Mouse (Mus musculus) left cerebral cortex, adult 2 months (tissue): Measurements from ENCODE around the gene Slc6a11. TPM values are rescaled to one million over a fixed set of nuclear protein-coding genes. Genes with fewer than 3 reads are reported as not detected.

Experiments
- DNase-seq, 2 experiments: peaks; one replicate each; pipeline ENCODE4 v3.0.0; 2021 to 2022; ENCODE audit warnings: low spot score in 2 of 2, mixed read lengths in 1 of 2; ENCODE audit errors: extremely low spot score in 1 of 2
- H3K27ac ChIP-seq: fragments of 200-600 bp; 2 replicates; pipeline ENCODE4 v1.8.1; 2022
- H3K4me3 ChIP-seq: fragments of 200-600 bp; 2 replicates; pipeline ENCODE4 v1.8.1; 2022
- CTCF ChIP-seq: fragments of 200-600 bp; IDR thresholded peaks from 2 replicates; pipeline ENCODE4 v1.8.1; 2022; ENCODE audit warnings: antibody characterized with exemption, mild to moderate bottlenecking, moderate library complexity
- intact Hi-C: fragments of 180-260 bp; cut with DNase I; formaldehyde crosslinking; loops from one replicate; pipeline ENCODE4 v1.15.1; 2025
- total RNA-seq, 2 experiments: library from RNA; stranded (reverse); gene quantifications; 2 replicates each; pipeline ENCODE4 v1.2.3; 2021

Slc6a11 gene
- total RNA-seq, 2 experiments from 2014 or later: 75.3 to 84.5 TPM

DNA sequence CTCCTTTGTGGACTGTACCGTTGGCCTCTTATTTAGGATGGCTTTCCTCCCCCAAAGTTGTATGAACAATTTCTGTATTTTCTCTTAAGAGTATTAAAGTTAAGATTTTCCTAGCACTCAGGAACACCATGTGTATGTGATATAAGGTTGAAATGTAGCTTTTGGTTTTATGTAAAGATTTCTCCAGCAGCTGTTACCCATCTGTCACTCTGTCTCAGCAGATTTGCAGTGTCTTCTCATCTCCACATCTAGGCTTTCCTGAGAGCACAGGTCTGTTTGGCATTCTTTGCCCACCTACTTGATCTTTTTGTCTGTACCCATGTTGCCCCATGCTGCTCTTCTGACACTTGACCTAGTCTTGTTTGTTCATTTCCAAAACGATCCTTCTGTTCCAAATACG is 10.4 kb downstream of the Slc6a11 start:
- DNase-seq: no peak
- intact Hi-C loops: no loop called here
- TF ChIP-seq CTCF: no peak
- H3K27ac ChIP-seq: no peak overlapping the region
- H3K4me3 ChIP-seq: no peak overlapping the region

DNA sequence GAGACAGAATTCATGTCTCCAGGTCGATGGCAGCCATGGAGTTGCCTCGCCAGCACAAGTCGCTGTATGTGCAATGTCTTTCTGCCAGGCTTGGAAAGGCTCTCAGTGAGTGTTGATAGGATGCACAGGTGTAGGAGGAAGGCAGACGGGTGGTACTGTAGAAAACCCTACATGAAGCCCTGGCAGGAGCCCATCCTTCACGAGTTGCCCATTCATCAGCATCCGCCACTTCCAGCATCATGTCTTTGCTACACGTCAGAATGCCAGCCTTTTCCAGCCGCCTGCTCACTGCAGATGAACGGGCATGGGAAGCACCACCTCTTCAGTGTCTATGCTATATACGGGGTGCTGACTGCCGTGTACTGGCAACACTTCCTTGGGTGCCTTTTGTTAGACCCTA is 11.4 kb downstream of the Slc6a11 start:
- no peak for TF ChIP-seq CTCF
- DNase-seq: no peak
- Histone ChIP-seq H3K4me3 (no peak overlapping the region), H3K27ac (no peak overlapping the region)
- intact Hi-C loops: no loop called here

DNA sequence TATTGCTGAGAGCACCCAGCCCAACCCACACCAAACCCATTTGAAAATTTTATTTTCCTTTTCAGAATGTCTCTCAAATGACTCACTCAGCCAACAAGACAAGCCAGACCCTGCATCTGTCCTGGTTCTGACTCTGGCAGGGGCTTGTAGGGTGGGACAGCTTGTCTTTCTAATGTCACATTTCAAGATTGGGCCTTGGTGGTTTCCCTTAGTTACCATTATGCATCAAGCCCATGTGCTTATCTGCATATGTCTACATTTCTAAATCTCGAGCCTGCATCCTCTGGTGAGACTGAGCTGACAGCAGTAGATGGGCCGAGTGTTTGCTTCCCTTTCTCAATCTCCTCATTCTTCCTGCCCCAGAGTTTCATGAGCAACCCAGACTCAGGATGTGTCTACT is 12.5 kb downstream of the Slc6a11 start:
- no peak for TF ChIP-seq CTCF
- intact Hi-C loops: no loop called here
- Histone ChIP-seq H3K27ac (no peak overlapping the region), H3K4me3 (no peak overlapping the region)
- no peak for DNase-seq

DNA sequence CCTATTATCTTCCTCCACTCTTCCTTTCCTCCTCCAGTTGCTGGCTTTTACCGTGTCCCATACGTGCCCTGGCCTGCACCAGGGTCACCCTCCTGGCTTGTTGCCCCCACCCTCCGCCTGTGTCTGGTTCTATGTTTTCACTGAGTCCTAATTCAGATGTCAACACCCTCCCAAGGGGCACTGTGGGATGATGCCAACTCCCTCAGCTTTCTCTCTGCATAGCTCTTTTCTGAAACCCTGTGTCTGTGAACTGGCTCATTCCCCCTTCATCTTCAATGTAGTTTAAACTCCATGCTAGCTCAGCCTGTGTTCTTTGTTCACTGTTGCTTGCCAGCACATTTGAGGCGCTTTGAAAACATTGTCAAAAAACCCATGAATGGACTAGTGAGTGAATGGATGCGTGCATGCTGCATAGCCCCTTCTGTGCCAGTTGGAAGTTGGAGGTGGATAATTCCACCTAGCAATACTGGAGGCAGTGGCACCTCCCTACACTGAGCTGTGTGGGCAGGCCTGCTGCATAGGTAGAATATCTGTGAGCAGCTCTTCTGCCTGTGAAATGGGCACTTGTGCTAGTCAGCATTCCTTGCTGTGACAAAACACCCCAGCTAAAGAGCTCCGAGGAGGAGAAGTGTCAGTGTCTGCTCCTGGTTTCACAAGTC is 13.5 kb downstream of the Slc6a11 start:
- intact Hi-C loops: no loop called here
- Histone ChIP-seq H3K27ac (no peak overlapping the region), H3K4me3 (no peak overlapping the region)
- no peak for DNase-seq
- TF ChIP-seq CTCF: no peak

DNA sequence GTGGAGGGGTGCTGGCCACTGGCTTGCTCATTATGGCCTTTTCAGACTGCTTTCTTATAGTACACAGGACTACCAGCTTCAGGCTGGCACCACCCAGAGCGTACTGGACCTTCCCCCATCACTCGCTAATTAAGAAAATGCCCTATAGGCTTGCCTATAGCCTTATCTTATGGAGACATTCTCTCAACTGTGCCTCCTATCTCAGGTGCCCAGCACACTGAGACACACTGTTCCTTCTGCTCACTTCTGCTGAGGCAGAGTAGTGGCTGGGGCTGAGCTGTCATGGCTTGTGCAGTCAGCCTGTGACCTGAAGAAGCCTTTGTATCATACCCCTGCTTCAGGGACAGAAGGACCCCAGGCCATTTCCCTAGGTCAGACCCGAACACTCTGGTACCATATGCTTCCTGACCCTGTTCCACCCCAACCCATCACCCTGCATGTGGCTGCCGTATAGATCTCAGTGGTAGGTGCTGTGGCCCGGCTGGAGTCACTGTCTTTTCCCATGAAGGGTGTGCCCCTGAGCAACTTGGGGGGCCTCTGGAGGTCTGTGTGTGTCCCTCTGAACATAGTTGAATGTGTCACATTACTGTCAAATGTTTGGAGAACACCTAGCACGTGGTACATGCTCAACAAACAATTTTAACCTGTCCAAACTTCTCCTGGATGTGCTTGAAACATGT is 14.7 kb downstream of the Slc6a11 start:
- no peak overlapping the region for H3K4me3 ChIP-seq
- no peak for TF ChIP-seq CTCF
- intact Hi-C loops: no loop called here
- no peak overlapping the region for H3K27ac ChIP-seq
- no peak for DNase-seq

DNA sequence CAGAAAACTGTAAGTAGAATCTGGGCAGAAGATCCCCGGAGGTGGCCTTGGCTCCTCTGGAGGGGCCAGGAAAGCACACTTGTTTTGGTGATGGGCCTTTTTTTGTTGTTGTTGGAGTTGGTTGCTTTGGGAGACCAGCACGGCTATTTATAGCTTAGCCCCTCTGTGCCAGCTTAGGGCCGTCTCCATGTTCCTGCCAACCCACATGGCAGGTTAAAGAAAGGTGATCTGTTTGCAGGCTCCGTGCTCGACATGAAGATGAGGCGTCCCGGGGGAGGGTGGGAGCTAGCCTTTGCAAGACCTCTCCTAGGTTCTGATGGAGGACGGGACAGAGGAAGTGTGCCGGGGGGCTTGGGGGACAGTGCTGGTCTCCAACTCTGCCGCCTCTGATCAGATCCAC is 24.7 kb downstream of the Slc6a11 start:
- intact Hi-C loops: no loop called here
- TF ChIP-seq CTCF: no peak
- Histone ChIP-seq H3K27ac (no peak overlapping the region), H3K4me3 (no peak overlapping the region)
- DNase-seq: no peak

DNA sequence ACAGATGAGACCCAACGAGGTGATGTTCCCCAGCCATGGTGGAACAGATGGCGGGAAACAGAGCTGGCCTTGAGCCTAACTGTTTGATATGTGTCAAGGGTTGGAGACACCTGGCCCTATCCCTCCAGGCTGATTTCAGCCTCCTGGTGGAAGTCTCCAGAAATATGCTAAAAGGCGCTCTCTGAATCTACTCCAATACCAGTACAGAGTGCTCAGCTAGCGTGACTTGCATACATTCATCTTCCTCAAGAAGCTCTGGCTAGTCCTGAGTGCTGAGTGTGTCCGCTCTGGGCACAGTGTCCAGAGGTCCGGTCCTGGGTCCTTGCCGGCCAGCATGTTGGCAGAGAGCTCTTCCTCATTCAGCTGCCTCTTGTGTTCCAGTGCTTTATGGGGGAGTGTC is 27.8 kb downstream of the Slc6a11 start:
- intact Hi-C loops: no loop called here
- Histone ChIP-seq H3K27ac (no peak overlapping the region), H3K4me3 (no peak overlapping the region)
- peak in 1 of 2 experiments; percentile 47 for DNase-seq
- no peak for TF ChIP-seq CTCF

DNA sequence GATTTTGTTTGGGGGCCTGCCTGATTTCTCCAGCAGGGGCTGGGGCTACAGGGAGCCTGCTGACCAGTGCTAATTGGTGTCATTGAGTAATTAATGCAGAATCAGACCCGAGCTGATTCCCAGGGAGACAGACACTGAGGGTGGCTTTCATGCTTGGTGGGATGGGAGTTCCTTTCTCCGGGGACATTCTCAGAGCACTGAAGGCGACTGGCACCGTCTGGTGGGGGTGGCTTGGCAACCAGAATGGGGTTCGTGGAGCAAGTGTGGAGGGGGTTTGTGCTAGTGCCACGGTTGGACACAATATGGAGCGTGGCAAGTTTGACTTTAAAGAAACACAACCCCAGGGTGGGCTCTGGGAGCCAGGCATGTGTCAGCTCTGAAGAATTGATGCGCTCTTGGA is 29.7 kb downstream of the Slc6a11 start:
- intact Hi-C loops: no loop called here
- H3K27ac ChIP-seq: no peak overlapping the region
- no peak for DNase-seq
- no peak; the same call in 1 of the 2 replicates for TF ChIP-seq CTCF
- H3K4me3 ChIP-seq: no peak overlapping the region

DNA sequence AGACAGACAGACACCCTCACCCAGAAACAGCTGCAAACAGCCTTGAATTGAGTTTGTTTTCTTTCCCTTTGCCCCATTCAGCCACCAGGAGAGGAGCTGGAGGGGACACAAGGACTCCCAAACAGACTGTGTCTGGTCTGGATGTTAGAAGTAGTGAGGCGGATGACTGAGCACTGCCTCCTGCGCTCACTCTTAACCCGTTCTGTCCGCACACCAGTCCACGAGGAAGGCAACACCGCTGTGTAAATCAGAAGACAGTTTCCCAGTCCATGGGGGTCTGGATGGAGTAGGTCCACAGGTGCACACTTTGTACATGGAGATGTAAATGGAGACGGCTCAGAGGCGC is 43.0 kb downstream of the Slc6a11 start:
- no peak overlapping the region for H3K27ac ChIP-seq
- DNase-seq: no peak
- intact Hi-C loops: no loop called here
- TF ChIP-seq CTCF: no peak
- H3K4me3 ChIP-seq: no peak overlapping the region

DNA sequence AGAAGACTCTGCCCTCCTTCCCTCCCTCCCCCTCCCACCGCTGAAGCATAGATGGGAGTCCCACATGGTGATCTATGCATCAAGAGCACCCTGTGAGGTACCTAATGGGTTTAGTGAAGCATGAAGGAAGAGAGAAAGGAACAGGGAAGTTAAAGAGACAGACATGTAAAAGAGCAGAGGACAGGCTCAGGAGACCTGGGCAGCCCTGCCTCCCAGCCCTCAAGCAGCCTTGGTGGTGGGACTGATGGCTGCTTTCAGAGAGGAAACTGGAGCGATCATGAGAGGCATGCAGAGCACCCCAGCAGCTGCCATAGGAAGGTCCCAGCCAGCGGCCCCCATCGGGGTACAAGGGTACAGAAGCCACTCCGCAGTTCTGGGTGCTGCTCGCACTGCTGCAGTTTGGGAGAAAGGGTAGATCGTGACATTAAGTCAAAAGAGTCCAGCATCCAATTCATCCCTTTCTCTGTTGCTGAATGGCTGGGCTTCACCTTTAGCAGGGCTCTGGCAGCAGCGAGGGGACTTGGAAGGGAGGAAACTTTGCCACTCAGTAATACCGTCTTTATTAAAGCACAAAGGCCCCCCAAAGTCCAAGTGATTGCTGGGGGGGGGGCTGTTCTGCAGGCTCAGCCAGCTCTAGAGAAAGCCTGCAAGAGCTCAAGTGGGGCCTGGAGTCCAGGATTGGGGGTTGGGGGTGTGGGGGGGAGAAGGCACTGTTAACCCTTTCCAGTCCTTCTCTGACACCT is 43.5 kb downstream of the Slc6a11 start:
- intact Hi-C loops: no loop called here
- H3K4me3 ChIP-seq: no peak overlapping the region
- DNase-seq: no peak
- H3K27ac ChIP-seq: no peak overlapping the region
- TF ChIP-seq CTCF: no peak

DNA sequence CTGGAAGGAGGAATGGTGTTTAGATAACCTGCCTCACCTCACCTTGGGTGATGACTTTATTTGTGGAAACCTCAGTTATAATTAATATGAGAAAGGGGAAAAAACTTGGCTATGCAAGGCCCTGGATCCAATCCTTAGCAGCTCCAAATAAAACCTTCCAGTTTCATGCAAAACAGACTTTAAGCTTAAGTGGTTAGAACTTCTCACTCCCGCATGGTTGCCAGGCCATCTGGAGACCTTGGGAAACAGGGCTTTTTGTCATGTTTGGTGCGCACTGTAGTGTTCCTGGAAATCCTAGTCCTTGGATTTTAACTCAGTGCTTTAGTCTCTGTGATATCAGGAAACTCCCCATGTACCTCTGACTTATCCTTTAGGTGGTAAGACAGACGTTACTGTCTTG is 47.1 kb downstream of the Slc6a11 start:
- no peak overlapping the region for H3K4me3 ChIP-seq
- no peak for TF ChIP-seq CTCF
- no peak overlapping the region for H3K27ac ChIP-seq
- no peak for DNase-seq
- intact Hi-C loops: no loop called here

DNA sequence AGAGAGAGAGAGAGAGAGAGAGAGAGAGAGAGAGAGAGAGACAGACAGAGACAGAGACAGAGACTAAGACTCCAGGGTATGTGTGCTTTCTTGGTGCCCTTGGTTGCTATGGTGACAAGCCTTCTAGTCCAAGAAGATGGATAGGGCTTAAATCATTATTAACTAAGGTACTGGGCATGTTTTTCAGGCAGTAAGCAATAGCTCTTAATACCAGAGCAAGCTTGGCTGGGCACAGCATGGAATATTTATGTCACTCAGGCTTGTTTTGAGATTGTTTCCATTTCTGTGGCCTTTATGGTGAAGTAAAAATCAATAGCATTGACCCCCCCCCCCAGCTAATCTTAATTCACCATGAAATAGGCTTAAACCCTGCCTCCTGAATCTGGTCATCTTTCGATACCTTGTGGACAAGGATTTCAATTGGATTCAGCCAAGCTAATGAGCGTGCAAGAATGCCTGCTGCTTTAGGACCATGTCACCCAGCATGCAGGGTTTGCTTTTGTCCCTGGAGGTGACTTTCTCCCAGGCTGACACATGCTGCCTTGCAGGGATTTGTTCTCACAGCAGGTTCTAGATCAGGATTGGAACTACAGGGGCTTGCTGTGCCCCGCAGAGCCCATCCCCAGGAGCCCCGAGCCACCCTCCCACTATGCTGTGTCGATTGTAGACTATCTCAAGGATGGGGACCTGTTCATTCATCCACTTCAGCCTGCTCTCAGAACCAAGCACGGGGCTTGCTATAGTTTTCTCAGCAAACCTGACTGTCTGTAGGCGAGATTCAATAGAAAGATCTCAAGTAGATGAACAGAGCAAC is 51.5 kb downstream of the Slc6a11 start:
- no peak for TF ChIP-seq CTCF
- no peak overlapping the region for H3K4me3 ChIP-seq
- no peak overlapping the region for H3K27ac ChIP-seq
- intact Hi-C loops: no loop called here
- no peak for DNase-seq
